Mouse (Mus musculus) erythroblast, embryonic 14.5 days (primary cell): ENCODE data around the gene Zbtb22. TPM values are rescaled to one million over a fixed set of nuclear protein-coding genes. Genes with fewer than 3 reads are reported as not detected.

Experiments
- H3K27me3 ChIP-seq: 2 replicates; pipeline ENCODE4 v1.6.1; 2012; ENCODE audit warnings: inconsistent platforms; ENCODE audit not compliant: control insufficient read depth
- H3K36me3 ChIP-seq: 2 replicates; pipeline ENCODE4 v1.6.1; 2012; ENCODE audit warnings: mild to moderate bottlenecking, inconsistent platforms; ENCODE audit not compliant: control insufficient read depth
- H3K4me1 ChIP-seq: 2 replicates; pipeline ENCODE4 v1.6.1; 2012; ENCODE audit warnings: inconsistent platforms; ENCODE audit not compliant: control insufficient read depth
- H3K4me3 ChIP-seq: replicated peaks from 2 replicates; pipeline ENCODE3; 2012; ENCODE audit warnings: moderate library complexity, mild to moderate bottlenecking, inconsistent platforms
- H3K9me3 ChIP-seq: 2 replicates; pipeline ENCODE4 v1.6.1; 2012; ENCODE audit warnings: low read length, inconsistent platforms, mixed read lengths; ENCODE audit not compliant: control insufficient read depth
- GATA1 ChIP-seq: IDR thresholded peaks from 2 replicates; pipeline ENCODE4 v1.6.1; 2012; ENCODE audit warnings: low read length, inconsistent platforms, mixed read lengths
- TAL1 ChIP-seq: IDR thresholded peaks from 3 replicates; pipeline ENCODE4 v1.6.1; 2012; ENCODE audit warnings: low read length, inconsistent platforms, mixed read lengths
- polyA plus RNA-seq: library from polyadenylated mRNA; stranded (reverse); fragments of >175 nt; gene quantifications from 2 replicates; pipeline ENCODE4 v1.2.3, GENCODE M21; 2012

Zbtb22 gene
- polyA plus RNA-seq, 1 experiment = 5.6 TPM

DNA sequence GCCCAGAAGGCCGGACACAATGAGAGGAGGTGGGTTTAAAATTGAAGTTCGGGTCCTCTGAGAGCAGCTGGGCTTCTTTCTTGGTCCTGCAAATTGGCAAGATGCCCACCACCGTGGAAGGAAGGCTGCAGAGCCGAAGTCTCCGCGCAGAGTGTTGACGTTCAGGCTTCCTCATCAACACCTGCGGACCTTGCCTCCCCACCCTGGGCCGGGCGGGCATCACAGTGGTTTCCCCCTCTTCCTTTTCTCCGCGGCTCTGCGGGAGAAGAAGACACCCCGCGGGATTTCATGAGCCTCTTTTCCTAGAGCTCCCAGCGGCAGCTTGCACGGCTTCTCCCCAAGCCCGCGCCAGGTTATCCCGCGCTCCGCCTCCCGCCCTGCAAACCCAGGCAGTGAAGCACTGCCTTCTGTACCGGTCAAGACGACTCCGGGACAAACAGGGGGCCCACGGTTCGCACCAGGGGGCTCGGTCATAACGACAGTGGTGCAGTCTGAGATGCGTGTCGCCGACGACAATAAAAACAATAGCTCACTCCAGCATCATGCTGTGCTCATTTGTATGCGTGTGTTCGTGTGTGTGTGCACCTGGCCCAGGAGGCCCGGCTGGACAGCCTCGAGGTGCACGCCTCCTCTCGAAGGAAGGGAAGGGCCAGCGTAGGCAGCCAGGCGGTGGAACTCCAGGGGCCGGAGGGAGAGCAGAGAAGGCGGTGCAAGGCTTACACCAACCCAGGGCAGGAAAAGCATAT lies 7.2 kb upstream of the Zbtb22 start:
- no peaks in the 10 kb centered on the region for H3K27me3 ChIP-seq
- TF ChIP-seq TAL1 (no peak), GATA1 (no peak)
- H3K9me3 ChIP-seq = peaks cover 13% of the 10 kb centered on the region
- peaks cover 31% of the 10 kb centered on the region for H3K36me3 ChIP-seq
- H3K4me3 ChIP-seq = peak overlapping the region; percentile 84
- H3K4me1 ChIP-seq = peaks cover 67% of the 10 kb centered on the region

DNA sequence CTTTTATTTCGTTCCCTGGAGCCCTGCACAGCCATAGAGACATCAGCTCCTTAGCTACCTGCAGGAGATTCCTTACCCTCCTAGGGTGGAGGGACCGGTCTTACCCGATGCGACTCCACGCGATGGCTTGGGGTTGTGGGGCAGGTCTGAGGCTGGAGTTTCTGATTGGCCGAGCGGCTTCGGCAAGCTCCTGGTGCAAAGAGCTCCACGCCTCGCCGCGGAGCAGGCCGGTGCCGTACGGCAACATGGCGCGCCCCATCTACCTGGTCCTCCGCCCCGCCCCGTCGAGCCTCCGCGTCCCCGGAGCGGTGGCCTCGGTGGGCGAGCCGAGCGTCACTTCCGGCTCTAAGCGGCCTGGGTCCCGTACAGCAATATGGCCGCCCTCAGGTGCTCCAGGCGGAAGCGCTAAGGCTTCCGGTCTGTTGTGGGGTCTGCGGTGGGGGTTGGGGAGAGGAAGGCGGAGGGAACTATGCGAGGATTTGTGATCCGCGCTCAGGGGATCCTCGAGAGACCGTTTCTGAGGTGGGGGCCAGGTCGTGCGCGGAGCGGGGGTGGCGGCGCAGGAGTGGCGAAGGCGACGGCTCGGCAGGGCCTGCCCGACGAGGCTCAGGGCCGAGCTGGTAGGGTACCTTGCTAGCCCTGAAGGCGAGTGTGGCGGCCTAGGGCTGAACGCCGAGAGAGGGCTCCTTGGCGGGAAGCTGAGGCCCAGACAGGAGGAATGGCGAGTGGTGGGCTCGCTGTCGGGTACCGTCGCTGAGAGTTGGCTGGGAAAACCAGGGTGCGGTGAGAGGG lies 6.4 kb upstream of the Zbtb22 start, which contains the start of gene Daxx:
Daxx (plus strand) TSS at position 338 of the 792 bp plus-strand sequence.
- TF ChIP-seq GATA1 = no peak
- TF ChIP-seq TAL1 = no peak
- H3K36me3 ChIP-seq = peaks cover 38% of the 10 kb centered on the region
- H3K4me3 ChIP-seq = peak within 1 kb of the TSS; percentile 84
- no peaks in the 10 kb centered on the region for H3K27me3 ChIP-seq
- peaks cover 13% of the 10 kb centered on the region for H3K9me3 ChIP-seq
- H3K4me1 ChIP-seq = peaks cover 67% of the 10 kb centered on the region

GRCm38 (mm10) chr17:33909869-33910250 lies 5.8 kb upstream of the Zbtb22 start:
- peaks cover 69% of the 10 kb centered on the region for H3K4me1 ChIP-seq
- peak overlapping the region; percentile 84 for H3K4me3 ChIP-seq
- TF ChIP-seq GATA1 (no peak), TAL1 (no peak)
- no peaks in the 10 kb centered on the region for H3K27me3 ChIP-seq
- peaks cover 13% of the 10 kb centered on the region for H3K9me3 ChIP-seq
- H3K36me3 ChIP-seq = peaks cover 44% of the 10 kb centered on the region

- peaks cover 76% of the 10 kb centered on the region for H3K4me1 ChIP-seq
- TF ChIP-seq TAL1 = no peak
- no peak for TF ChIP-seq GATA1
- peaks cover 13% of the 10 kb centered on the region for H3K9me3 ChIP-seq
Observed at GRCm38 (mm10) chr17:33910346-33911051, 5.2 kb upstream of the Zbtb22 start.

DNA sequence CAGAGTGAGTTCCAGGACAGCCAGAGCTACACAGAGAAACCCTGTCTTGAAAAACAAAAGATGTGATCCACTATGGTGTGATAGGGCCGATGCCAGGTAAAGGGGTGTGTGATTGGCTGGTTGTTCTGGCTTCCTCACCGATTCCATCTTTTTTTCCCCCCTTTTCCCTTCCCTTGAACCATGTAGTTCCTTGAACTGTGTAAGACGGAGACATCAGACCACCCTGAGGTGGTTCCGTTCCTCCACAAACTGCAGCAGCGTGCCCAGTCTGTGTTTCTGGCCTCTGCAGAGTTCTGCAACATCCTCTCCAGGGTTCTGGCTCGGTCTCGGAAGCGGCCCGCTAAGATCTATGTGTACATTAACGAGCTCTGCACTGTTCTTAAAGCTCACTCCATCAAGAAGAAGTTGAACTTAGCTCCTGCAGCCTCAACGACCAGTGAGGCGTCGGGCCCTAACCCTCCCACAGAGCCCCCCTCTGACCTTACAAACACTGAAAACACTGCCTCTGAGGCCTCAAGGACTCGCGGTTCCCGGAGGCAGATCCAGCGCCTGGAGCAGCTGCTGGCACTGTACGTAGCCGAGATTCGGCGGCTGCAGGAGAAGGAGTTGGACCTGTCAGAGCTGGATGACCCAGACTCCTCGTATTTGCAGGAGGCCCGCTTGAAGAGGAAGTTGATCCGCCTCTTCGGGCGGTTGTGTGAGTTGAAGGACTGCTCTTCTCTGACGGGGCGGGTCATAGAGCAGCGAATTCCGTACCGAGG lies 4.5 kb upstream of the Zbtb22 start:
- Histone ChIP-seq H3K36me3 (peaks cover 48% of the 10 kb centered on the region), H3K9me3 (peaks cover 13% of the 10 kb centered on the region), H3K27me3 (no peaks in the 10 kb centered on the region), H3K4me1 (peaks cover 74% of the 10 kb centered on the region), H3K4me3 (no peak overlapping the region)
- TF ChIP-seq GATA1 (no peak), TAL1 (no peak)

More at GRCm38 (mm10) chr17:33910346-33911051, 5.2 kb upstream of the Zbtb22 start:
- peaks cover 48% of the 10 kb centered on the region for H3K36me3 ChIP-seq
- H3K27me3 ChIP-seq = no peaks in the 10 kb centered on the region
- H3K4me3 ChIP-seq = peak overlapping the region; percentile 84

DNA sequence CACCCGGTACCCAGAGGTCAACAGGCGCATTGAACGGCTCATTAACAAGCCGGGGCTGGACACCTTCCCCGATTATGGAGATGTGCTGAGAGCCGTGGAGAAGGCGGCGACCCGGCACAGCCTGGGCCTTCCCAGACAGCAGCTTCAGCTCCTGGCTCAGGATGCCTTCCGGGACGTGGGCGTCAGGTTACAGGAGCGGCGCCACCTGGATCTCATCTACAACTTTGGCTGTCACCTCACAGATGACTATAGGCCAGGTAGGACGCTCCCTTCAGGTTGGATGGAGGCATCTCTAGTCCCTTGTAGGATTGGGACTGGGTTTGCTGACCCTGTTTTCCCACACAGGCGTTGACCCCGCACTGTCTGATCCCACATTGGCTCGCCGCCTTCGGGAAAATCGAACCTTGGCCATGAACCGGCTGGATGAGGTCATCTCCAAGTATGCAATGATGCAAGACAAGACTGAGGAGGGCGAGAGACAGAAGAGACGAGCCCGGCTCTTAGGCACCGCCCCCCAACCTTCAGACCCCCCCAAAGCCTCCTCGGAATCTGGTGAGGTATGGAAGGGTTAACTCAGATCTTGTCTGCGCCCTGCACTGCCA lies 3.8 kb upstream of the Zbtb22 start:
- Histone ChIP-seq H3K36me3 (peaks cover 51% of the 10 kb centered on the region), H3K4me1 (peaks cover 77% of the 10 kb centered on the region)

GRCm38 (mm10) chr17:33913264-33913663 lies 2.4 kb upstream of the Zbtb22 start:
- TF ChIP-seq GATA1 (no peak), TAL1 (no peak)
- H3K4me1 ChIP-seq = peaks cover 83% of the 10 kb centered on the region
- H3K36me3 ChIP-seq = peaks cover 65% of the 10 kb centered on the region

More for the DNA sequence above, 3.8 kb upstream of the Zbtb22 start:
- no peak for TF ChIP-seq TAL1
- no peak for TF ChIP-seq GATA1
- Histone ChIP-seq H3K9me3 (peaks cover 18% of the 10 kb centered on the region), H3K27me3 (no peaks in the 10 kb centered on the region; the same call in 1 of the 2 replicates), H3K4me3 (no peak overlapping the region)

GRCm38 (mm10) chr17:33913905-33914304 lies 1.8 kb upstream of the Zbtb22 start:
- Histone ChIP-seq H3K36me3 (peaks cover 71% of the 10 kb centered on the region), H3K4me1 (peaks cover 83% of the 10 kb centered on the region), H3K9me3 (peaks cover 38% of the 10 kb centered on the region), H3K27me3 (no peaks in the 10 kb centered on the region; the same call in 1 of the 2 replicates), H3K4me3 (no peak overlapping the region)
- TF ChIP-seq GATA1 (no peak), TAL1 (no peak)

More at GRCm38 (mm10) chr17:33913264-33913663, 2.4 kb upstream of the Zbtb22 start:
- Histone ChIP-seq H3K9me3 (peaks cover 32% of the 10 kb centered on the region), H3K27me3 (no peaks in the 10 kb centered on the region; the same call in 1 of the 2 replicates), H3K4me3 (no peak overlapping the region)
